Mouse (Mus musculus): ENCODE data around the gene Ahdc1.
A peak's percentile ranks its signal among the peaks of the same experiment; 100 is the strongest.
"Not testable (repeated sequence)": the region's sequence is repeated elsewhere in the genome, so short reads cannot be mapped to it uniquely, and the experiment has no call there.

Ahdc1 gene

DNA sequence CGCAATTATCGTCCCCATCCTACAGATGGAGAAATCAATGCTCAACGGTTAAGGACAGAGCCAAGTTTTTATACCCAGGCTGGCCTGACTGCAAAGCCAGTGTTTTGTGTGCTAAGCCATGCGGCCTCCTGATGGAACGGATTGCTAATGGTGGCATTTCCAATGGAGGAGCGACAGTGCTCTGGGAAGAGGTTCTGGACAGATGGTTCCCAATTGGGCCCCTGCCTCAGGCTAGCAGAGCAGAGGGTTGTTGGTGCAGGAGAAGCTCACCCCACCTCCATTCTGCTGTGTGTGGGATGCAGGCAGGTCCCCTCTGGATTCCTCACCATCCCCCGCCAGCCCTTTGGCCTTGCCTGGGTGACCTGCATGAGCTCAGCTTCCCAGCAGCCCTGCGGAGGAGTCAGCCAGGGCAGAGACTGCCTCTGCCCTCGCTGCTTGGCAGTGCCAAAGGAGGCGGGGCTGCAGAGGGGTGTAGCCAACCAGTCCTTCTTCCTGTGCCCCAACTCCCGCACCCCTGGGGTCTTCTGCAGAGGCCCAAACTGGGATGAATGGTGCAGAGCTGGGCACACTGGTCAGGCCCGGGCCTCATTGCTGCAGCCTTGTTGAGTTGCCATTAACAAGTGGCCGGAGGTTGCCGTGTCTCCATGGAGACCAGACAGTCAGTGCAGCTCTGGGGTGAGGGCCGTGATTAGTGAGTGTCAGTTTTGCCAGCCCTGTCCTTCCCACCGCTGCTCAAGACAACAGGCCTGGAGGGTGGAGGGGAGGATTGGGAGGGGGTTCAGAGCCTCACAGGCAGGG is 84.1 kb downstream of the Ahdc1 start:
- DNase-seq (ENCODE audit: low read depth, low spot score) = peak; percentile 76

DNA sequence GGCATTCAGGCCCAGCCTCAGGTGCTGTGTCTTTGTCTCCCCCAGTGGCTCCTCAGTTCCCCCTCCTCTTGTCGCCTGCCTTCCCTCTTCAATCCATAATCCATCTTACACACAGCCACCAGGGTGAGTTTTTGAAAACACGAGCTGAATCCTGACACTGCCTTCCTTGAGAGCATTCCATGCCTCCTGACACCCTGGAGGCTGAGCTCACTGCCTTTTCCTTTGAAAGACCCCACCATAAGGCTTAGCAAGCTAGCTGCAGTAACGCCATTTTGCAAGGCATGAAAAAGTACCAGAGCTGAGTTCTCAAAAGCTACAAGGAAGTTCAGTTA is 84.6 kb downstream of the Ahdc1 start:
- not testable (repeated sequence) for DNase-seq (ENCODE audit: low read depth, low spot score)

DNA sequence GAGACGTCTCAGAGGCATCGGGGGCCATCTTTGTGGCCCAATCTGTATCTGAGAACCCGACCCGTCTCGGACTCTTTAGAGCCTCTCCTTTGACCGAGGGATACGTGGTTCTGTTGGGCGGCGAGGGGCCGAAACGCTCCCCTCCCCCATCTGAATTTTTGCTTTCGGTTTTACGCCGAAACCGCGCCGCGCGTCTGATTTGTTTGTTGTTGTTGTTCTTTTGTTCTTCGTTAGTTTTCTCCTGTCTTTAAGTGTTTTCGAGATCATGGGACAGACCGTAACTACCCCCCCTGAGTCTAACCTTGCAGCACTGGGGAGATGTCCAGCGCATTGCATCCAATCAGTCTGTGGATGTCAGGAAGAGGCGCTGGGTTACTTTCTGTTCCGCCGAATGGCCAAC is 85.6 kb downstream of the Ahdc1 start:
- not testable (repeated sequence) for DNase-seq (ENCODE audit: low read depth, low spot score)

DNA sequence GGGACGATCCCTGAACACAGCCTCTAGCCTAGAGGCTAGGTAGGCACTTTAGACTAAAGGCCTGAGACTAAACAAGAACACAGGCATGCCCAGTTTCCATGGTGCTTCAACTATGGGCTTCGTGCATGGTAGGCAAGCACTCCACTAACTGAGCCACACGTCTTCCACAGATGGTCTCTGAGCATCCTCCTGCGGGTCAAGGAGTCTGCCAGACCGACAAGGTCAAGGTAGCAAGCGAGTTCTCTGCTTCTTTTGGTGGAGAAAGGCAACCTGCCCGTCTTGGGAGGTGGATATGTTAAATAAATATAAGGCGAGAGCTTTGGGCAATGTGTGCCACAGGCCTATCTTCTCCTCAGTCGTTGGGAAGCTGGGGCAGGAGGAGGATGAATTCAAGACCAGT is 90.7 kb downstream of the Ahdc1 start:
- DNase-seq (ENCODE audit: low read depth, low spot score) = no peak

DNA sequence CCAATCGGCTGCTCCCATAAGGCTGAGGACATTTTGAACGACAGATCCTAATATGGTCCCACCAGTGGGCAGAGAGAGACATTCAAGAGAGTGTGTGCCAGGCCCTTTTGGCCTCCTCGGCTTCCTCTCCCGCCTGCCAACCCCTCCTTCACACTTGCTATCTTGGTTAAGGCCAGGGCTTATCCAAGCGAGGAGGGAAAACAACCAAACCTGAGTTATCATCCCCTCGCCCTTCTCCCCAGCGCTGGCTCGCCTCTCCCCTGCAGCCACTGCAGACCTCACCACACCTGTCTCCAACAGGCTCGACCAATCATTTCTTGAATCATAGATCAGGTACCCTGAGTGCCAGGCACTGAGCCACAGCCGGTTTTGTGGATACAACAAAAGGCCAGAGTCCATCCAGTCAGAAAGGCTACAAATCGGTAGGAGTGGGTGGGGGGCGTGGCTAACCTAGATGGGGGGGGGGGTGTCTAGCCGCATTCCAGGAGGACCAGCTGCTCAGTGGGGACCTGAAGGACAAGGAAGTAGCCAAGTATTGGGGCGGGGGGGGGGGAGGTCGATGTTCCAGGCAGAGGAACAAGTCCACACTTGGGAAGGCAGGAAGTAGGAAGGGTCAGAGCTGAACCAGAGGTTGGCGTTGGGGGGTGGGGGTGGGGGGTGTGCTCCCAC is 92.6 kb downstream of the Ahdc1 start:
- peak; percentile 94 for DNase-seq (ENCODE audit: low read depth, low spot score)

DNA sequence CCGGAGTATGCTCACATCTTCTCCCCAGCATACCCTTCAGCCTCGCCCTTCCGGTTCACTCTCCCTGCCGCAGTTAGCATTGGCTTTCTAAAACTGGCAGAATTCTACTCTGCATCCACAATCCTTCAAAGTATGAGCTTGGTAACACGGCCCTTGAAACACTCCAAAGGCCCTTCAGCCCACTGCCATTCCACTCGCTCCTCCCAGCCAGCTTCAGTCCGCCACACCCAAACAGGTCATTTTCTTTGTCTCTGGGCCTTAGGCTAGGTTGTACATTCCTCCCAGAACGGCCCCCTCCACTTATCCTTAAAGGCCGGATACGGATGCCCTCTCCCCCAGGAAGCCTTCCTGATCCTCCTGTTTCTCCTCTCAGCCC is 93.1 kb downstream of the Ahdc1 start:
- peak; percentile 95 for DNase-seq (ENCODE audit: low read depth, low spot score)

DNA sequence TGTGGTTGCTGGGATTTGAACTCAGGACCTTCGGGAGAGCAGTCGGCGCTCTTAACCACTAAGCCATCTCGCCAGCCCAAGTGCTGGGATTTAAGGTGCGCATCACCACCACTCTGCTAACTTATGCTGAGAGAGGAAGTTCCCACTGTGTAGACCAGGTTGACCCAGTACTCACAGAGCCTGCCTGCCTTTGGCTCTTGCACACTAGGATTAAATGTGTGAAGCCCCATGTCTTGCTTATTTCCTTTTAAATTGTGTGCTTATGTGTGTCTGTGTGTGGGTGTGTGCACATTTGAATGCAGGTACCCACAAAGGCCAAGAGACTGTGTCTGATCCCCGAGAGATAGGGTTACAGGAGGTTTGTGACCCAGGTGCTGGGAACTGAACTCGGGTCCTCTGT is 95.6 kb downstream of the Ahdc1 start:
- DNase-seq (ENCODE audit: low read depth, low spot score) = no peak

DNA sequence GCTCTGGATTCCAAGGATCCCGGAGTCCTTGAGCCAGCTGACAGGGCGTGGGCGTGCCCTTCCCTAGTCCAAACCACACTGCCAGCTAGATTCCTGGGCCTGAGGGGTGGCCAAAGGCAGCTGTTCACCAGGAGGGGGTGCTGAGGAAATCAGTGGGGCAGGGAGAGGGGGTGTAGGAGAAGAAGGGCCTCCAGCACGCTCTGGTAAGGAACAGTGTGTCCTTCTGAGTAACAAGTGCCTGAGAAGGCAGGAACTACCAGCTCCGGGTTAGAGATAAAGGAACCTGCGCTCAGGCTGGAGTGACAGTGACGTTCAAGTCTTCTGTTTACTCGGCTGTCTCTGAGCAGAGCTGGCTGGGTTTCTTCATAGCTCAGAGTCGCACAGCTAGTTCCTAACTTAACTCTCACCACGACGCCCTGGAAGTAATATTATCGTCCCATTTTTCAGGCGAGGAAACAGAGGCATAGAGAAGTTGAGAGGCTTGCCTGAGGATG is 96.8 kb downstream of the Ahdc1 start:
- peak; percentile 90 for DNase-seq (ENCODE audit: low read depth, low spot score)

DNA sequence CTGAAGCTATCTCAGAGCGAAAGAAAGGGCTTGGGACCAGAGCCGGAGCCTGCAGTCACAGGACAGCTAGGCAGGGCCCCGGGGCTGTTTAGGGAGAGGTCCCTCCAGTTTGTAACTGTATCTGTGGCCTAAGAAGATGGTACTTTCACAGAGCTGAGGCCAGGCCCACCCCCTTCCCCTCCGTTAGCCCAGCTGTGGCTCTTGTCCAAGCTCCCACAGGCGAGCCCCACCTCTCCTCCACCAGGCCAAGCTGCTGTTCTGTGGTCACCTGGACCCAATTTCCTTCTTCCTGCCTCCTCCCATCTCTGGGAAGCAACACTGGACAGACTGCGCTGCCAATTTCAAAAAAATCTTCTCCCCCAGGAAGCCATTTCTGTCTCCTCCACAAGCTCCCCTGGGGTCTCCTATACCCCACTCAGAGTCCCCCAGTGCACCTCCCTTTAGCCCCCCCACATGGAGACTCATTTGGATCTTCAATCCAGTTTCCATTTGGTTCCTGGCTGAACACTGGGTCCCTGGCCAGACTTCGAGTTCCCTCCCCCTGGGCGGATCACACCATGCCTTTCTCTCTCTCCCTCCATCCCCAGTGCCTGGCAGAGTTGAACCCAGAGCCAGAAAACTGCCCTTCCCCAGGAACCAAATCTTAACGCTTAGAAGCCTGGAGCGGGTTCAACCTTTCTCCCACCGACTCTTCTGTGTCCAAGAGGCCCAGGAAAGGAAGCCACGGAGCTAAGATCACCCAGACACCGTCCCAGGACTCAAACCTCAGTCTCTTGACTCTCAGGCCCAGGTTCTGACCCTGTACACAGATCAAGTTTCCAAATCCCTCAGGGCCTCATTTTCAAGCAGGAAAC is 97.6 kb downstream of the Ahdc1 start:
- peak; percentile 30 for DNase-seq (ENCODE audit: low read depth, low spot score)

DNA sequence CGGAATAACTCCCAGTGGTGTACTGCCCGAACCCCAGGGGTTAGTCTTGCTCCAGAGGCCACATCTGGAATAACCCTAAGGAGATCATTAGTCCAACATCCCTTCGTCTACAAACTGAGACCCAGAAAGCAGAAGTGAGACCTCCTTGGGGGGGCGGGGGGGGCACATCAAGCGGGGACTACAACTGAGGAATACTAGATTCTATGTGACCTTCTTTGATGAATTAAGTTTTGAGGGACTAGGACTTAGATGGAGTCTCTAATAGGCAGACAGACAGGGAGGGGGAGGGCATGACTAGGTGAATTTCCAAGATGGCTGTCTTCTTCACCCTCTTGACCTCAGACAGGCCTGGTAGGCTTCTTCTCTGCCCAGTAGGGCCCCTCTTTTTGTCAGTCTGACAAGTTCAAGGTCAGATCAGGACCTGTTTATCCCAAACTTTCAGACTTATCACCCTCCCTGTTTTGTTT is 98.3 kb downstream of the Ahdc1 start:
- DNase-seq (ENCODE audit: low read depth, low spot score) = no peak

DNA sequence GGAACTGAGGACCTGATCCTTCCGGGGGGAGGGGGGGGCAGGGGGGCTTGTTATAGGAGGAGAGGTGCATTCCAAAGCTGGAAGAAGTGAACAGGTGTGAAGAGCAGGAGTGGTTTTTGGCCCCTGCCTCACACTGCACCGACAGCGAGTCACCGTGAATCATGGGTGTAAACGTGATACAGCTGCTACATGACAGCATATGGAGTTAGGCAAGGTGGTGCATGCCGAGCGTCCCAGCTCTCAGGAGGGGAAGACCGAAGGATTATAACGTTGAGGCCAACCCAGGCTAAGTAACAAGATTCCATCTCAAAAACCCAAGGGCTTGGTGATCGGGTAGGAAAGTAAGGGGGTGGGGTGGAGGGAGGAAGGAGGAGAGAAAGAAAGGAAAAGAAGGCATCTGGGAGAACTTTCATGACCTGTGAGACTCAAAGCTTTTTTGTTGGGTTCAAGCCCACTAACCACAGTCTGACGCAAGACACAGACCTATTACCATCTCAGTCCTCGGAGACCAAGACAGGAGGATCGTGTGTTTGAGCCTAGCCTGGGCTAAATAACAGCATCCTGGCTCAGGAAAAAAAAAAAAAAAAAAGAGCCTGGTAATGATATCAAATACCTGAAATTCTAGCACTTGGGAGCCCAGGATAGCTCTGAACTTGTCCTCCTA is 101.2 kb downstream of the Ahdc1 start:
- DNase-seq (ENCODE audit: low read depth, low spot score) = no peak

DNA sequence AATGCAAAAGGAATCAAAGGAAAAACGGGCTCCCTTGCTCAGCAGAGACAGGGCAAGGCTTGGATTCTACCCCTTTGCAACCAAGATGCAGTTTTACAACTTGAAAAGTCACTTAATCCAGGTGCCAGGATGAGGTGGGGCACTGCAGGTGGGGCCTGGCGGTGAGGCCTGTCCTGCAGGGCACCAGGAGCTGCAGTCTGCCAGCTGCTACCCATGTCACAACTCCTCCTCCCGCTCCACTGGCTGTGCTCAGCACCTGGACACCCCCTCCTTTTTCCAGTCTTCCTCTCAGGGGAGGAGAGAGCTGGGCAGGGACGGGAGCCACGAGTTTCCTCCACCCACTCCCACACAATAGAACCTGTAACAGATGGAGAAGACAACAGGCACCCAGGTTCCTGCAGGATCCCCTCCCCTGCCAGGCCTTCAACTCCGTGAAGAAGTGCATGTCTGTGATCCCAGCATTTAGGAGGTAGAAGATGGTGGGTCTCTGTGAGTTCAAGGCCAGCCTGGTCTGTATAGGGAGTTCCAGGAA is 102.4 kb downstream of the Ahdc1 start:
- DNase-seq (ENCODE audit: low read depth, low spot score) = peak; percentile 24

DNA sequence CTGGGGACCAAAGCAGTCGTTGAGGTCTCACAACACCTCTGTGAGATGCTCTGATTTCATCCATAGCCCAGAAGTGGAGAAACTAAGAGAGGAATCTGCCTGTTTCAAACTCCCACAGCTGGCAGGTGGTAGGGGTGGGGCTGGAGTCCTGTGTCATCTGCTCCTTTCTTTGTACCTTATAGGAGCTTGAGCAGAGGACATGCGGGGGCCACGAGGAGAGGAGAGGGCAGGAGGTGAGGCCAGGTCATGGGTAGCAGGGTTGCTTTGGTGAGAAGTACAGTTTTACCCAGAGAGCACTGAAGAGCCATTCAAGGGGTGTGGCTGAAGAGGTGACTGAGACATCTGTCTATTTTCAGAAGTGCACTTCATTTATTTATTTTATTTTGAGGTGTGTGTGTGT is 103.7 kb downstream of the Ahdc1 start:
- no peak for DNase-seq (ENCODE audit: low read depth, low spot score)

DNA sequence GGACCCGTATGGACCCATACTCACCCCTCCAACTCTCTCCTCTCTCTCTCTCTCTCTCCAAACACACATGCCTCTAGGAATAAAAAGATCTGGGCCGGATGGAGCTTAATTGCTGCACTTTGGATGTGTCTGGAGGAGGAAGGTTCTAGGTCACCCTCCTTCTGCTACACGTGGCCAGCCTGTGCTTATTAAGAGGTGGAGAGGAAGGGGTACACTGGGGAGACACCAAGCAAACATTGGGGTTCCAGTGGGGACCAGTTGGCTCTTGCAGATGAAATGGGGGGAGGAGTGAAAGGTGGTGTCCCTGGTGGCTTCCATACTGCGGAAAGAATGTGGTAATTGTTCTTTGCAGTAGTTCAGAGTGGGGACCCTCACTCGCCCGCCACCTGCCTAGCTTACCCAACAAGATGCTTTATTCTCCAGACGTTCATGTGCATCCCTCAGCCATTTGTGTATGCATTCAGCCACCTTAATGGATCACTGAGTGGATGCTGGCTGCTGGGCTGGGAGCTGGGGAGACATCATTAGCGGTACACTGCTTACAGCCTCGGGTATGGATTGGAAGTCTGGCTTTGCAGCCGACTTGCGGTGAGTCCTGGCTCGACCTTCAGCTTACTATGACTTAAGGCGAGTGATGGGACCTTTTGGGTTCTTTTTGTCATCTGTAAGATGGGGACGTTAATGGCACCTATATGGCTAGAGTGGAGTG is 104.8 kb downstream of the Ahdc1 start:
- DNase-seq (ENCODE audit: low read depth, low spot score) = peak; percentile 57

DNA sequence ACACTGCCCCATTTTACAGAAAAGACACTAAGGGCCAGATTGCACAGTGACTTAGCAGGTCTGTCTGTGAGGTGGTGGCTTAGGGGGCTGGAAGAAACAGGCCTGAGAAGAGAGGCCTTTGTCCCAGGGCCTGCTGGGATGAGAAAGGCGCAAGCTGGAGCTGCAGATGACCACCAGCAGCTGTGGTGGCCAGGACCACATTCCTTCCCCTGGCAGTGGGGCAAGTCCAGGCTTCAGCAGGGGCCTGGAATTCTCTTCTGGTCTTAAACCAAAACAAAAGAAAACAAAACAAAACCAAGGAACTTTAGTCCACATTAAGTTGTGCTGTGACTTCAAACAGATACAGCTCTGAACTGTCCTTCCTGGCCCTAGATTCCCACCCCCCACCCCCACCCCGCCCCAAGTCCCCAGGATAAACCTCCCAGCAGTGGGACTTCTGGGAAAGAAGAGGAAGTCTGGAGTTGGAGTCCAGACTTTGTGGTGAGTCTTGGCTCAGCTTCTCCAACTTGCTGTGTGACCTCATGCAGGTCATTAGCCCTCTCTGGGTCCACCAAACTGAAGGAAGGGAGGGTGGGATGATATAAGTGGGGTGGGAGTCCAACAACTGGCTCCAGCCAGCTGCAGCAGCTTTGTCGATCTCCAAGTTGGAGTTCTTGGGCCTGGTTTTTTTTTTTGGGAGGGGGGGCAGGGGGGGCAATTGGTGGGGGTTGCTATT is 105.9 kb downstream of the Ahdc1 start:
- DNase-seq (ENCODE audit: low read depth, low spot score) = peak; percentile 38

DNA sequence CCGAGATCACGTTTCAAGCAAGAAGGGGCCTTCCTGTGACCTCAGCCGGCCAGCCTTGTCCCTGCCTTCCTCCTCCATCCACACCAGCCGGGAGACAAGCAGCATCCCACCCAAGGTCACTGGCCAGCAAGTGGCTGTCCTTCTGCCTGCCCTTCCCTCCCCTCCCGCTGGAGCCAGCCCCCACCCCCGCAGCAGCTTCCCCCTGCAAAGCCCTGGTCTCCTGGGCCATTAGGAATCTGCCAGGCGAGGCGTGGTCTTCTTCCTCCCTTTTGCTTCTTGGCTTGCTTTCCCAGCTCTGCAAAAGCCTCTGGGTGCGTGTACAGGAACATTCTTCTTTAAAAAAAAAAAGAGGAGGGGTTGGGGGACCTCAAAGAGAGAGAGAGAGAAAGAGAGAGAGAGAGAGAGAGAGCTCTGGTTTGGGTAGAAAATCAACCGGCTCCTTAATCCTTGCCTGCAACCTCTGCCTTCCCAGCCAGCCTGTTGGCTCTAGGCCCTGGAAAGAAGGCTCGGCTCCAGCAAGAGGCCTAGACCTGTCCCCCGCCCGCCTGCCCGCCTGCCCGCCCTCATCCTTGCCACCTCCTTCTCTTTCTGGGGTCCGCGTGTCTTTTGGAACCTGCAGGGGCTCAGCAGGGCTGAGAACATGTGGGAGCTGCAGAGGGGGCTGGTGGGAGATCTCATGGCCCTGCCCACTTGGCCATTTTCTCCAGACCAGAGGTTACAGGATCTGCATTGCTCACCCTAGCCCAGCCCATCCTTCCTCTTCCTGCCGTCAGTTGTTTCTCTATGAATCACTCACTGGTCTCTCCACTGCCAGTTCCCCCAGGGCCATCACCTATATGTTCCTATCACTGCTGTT is 106.7 kb downstream of the Ahdc1 start:
- DNase-seq (ENCODE audit: low read depth, low spot score) = peak; percentile 43

DNA sequence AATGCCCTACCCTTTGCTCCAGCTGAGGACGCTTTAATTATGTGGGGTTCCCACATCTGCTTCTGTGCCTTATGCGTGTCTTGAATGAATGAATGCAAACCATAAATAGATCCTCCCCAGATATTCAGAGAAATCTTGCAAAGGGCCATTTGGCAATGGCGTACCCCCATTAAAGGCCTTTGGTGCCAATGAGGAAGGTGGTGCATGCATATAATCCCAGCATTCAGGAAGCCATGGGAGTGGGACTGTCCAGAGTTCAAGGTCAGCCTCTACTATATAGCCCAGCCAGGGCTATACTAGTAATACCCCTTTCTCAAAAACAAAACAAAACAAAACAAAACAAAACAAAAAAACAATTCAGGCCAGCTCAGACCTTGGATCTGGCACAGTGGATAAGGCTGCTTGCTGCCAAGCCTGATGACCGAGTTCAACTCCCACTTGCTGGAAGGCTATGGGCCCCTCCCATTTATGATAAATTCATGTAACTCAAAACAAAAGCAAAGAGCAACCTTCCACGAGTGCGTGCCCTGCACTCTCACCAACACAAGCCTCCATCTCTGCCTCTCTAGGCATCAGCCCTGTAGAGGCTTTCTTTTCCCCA is 107.8 kb downstream of the Ahdc1 start:
- no peak for DNase-seq (ENCODE audit: low read depth, low spot score)

DNA sequence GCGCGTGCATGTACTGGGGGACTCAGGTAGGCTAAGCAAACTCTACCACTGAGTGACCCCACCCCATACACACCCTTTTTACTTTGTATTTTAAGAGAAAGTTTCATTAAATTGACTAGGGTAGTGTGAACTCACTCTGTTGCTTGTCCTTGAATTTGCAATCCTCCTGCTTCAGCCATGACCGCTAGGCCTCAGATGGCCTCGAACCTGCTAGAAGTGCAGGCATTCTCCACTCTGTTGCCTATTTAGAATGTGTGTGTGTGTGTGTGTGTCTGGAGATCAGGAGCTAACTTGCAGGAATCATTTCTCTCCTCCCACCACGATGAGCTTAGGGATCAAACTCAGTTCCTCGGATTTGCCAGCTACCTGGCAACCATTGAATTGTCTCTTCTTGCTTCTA is 108.5 kb downstream of the Ahdc1 start:
- peak; percentile 68 for DNase-seq (ENCODE audit: low read depth, low spot score)

DNA sequence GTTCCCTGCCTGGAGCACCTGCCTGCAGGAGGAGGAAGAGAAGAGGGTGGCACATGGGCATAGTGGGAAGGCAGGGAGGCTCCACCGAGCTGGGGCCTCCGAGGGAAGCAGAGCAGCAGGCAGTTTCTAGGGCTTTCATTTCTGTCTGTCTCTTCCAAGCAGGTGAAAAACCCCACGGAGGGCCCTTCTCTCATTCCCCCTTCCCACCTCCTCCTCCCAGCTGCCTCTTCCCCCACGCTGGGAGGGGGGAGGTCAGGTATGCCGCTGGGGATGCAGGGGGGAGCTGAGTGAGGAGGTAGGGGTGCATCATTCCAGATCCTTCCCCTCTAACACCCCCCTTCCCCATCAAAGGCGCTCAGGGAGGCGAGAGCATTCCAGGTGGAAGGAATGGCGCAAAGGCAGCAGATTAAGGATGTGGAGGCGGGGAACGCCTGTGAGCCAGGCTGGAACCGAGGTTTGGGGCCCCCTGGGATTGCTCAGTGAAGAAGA is 109.8 kb downstream of the Ahdc1 start:
- DNase-seq (ENCODE audit: low read depth, low spot score) = peak; percentile 67
